Mouse (Mus musculus) urinary bladder, postnatal 14 days (tissue): ENCODE data around the gene Myo1e.

ENCODE experiments used
- DNase-seq: peaks from one replicate; pipeline ENCODE4 v3.0.0; 2021; ENCODE audit warnings: low spot score

Gene Myo1e

GRCm38 (mm10) chr9:70365915-70366314 is 158.8 kb downstream of the Myo1e start:
- no peak for DNase-seq

GRCm38 (mm10) chr9:70366898-70367297 is 159.7 kb downstream of the Myo1e start:
- DNase-seq: no peak

GRCm38 (mm10) chr9:70371638-70372037 is 164.5 kb downstream of the Myo1e start:
- no peak for DNase-seq

DNA sequence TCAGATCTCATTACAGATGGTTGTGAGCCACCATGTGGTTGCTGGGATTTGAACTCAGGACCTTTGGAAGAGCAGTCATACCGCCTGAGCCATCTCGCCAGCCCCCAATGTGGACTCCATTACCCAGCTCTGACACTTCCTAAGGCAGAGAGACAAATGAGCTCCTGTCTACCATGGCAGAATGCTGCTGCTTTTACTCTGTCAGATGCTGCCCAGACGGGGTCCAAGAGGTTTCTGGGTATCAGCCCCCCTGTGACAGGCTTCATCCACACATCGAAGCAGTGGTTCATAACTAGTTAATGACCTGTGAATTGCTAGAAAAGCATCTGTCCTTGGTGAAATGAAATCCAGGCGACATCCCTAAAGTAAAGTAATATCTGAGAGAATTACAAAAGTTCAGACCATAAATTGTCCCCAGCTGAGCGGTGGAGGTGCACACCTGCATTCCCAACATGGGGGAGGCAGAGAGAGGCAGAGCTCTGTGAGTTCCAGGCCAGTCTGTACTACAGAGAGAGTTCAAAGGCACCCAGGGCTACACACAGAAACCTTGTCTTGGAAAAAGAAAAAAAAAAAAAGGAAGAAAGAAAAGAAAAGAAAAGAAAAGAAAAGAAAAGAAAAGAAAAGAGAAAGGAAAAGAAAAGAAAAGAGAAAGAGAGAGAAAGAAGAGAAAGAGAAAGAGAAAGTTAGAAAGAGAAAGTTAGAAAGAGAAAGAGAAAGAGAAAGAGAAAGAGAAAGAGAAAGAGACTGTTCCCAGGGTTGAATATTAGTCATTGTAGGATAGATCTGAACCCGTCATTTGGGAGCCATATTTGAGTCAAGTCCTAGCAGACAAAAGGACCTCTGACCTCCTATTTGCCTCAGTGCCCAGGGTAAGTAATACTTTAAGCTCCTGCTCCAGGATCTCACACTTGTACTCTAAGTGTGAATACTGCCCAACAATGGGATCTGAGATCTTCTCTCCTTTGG is 172.6 kb downstream of the Myo1e start:
- no peak for DNase-seq

- no peak for DNase-seq
Observed at GRCm38 (mm10) chr9:70382091-70382490, 174.9 kb downstream of the Myo1e start.

DNA sequence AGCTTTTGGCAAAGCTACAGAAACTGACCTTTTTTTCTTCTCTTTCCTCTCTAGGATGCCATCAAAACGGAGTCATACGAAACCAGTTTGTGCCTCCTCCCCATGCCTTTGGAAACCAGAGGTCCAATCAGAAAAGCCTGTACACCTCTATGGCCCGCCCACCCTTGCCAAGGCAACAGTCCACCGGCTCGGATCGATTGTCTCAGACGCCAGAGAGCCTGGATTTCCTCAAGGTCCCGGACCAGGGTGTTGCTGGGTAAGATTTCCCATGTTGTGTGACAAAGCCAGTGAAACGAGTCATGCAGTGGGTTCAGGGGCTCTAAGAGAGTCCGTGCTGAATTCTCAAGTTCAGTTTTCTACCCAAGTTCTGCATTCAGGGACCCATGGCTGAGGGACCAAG is 176.6 kb downstream of the Myo1e start:
- no peak for DNase-seq

DNA sequence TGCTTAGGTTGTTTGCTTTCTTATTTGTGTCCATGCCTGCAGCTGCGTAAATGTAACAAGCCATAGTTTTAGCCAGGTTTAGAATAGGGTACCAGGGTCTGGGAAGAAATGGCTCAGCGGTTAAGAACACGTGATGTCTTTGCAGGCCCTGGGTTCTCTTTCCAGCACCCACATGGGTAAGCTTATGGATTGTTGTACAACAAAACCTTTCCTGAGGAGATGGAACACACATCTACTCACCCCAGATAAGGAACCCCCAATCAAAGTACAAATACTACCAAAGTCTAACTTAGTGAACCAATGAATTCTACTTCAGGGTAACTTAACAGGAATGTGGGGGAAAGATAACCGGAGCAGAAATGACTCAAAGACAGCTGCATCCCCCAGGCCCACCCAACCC is 177.3 kb downstream of the Myo1e start:
- DNase-seq: no peak

GRCm38 (mm10) chr9:70384958-70385728 is 178.0 kb downstream of the Myo1e start:
- no peak for DNase-seq

DNA sequence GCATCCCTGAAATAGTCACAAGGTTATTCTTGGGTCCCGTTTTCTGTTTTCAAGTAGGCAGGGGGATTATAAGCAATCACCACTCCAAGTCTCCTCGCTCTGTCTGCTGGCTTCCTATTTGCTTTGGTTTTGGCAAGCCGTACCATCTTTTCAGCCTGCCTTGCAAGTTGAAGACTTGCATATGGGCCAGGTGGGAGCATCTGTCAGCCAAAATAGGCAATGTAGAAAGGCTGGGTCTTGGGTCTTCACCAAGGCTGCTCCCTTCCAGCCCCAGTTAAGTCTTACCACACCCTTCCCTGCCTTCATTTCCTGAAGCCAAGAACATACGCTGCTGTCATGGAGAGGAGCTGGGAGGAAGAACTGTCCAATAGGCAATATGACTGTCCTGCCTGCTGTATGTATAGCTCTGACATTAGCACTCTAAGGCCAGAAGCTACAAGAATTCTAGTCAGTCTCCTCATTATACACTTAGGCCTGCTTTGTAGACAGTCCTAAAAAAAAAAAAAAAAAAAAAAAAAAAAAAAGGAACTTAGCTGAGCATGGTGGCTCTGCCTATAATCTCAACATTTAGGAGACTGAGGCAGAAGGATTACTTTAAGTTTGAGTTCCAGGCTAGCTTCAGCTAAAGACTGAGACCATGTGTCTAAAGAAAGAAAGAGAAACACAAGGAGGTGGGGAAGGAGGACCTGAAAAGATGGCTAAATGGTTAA is 180.4 kb downstream of the Myo1e start:
- DNase-seq: no peak

DNA sequence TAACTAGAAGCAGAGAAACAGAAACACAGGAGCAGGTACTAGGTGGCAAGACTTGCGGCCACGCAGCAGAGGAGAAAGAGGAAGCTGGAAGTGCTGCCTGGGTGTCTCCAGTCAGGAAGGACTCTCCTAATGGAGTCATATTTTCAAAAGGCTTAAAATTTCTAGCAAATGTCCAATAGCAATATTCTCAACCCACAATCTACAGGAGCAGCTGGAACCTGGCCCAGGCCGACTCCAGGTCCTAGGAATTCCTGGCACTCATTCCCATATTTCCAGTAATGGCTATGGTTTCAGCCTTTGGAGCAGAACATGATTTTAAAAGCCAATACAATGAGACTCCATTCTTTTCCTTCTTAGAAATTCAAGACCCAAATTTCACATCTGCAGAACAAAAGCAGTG is 182.4 kb downstream of the Myo1e start:
- no peak for DNase-seq

- no peak for DNase-seq
Observed at GRCm38 (mm10) chr9:70391042-70391441, 183.9 kb downstream of the Myo1e start.

DNA sequence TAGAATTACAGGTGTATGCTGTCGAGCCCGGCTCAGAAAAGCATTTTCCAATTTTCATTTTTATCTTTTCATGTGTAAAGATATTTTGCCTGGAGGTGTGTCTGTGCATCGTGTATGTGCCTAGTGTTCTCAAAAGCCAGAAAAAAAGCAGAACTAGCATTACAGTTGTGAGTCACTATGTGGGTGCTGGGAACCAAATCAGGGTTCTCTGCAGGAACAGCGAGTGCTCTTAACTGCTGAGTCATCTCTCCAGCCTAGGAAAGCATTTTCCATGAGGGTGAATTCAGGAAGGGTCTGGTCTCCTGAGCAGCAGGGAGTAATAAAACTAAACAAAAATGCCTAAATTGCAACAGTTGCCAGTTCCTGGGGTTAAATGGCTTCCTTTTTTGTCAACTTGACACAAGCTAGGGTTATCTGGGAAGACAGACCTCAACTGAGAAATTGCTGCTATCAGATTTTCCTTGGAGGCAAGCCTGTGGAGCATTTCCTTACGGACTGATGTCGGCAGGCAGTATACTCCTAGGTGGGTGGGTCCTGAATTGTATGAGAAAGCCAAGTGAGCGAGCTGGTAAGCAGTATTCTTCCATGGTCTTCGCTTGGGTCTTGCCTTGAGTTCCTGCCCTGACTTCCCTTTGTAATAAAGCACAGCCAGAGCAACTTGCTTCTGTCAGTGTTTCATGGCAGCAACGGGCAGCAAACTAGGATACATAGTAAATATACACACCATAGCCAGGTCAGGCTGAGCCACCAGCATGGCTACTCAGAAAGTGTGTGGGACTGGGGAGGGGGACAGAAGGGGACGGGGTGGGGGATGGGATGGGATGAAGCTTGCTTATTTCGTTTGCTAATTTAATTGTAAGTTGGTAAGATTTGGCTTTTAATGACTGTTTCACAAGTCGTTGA is 184.8 kb downstream of the Myo1e start:
- no peak for DNase-seq

DNA sequence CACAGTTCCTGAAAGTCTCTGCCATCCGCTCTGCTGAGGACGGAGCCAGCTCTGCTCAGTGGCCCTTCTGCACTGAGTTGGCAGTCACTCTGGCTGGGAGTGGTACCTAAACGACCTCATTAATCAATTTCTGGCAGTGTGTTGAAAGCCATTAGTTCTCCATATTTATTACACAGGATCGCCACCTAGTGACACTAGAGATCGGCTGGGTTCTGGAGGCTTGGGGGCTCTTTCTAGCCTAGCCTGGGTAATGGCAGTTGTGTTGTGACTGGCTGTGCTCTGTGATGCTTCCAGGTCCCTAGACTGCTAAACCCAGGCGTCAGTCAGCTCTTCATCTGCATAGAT is 185.4 kb downstream of the Myo1e start:
- DNase-seq: peak; percentile 26

GRCm38 (mm10) chr9:70395617-70396016 is 188.5 kb downstream of the Myo1e start:
- DNase-seq: no peak

GRCm38 (mm10) chr9:70396083-70396482 is 188.9 kb downstream of the Myo1e start:
- DNase-seq: no peak

GRCm38 (mm10) chr9:70401937-70402539 is 194.9 kb downstream of the Myo1e start:
- no peak for DNase-seq

DNA sequence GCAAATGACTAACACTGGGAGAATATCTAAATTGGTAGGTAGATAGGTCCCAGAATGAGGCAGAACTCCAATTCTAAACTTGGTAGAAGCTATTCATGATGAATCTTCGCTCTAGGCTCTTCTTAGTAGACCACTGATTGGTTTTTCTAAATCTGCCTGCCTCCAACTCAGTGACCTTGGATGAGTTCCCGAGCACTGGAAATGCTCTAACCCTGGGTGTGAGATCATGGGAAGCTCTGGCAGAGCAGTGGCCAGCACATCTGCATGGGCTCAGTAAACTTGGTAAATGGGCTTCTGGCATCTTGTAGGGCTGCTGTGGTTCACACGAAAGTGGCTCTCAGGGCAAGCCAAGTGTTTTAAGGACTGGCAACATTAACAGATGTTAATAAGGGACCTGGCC is 199.4 kb downstream of the Myo1e start:
- no peak for DNase-seq

- peak; percentile 25 for DNase-seq
Observed at GRCm38 (mm10) chr9:70408791-70409190, 201.6 kb downstream of the Myo1e start.

GRCm38 (mm10) chr9:70409743-70410142 is 202.6 kb downstream of the Myo1e start:
- no peak for DNase-seq

DNA sequence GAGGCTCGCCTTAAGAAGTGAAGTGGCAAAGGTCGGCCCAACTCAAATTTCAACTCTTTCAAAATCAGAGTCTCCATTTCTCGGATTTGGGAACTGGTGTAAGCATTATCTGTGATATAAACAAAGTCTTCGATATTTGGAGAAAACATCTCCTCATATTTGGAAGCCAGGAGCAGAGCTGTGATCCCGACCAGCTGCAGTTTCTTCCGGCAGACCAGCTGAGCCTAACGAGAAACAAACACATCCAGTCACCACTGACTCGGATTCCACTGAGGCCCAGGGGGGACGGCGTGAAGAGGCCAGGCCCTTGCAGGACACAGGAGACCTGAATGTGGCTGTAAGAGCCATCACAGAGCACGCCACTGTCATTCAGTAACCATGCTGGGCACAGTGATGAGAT is 203.5 kb downstream of the Myo1e start:
- DNase-seq: no peak

- no peak for DNase-seq
Observed at GRCm38 (mm10) chr9:70413038-70413437, 205.9 kb downstream of the Myo1e start.
